Mouse (Mus musculus): Measurements from ENCODE around the gene Ssc5d. TPM values are rescaled to one million over a fixed set of nuclear protein-coding genes. Genes with fewer than 3 reads are reported as not detected.

Gene Ssc5d
- polyA plus RNA-seq, 1 experiment: 0.05 TPM

- TF ChIP-seq GATA1 (IDR thresholded peaks at IDR 0.05; ENCODE audit: low read length): no peak
Observed at GRCm38 (mm10) chr7:4915669-4916416, 9.7 kb upstream of the Ssc5d start.

GRCm38 (mm10) chr7:4917494-4917893 lies 8.1 kb upstream of the Ssc5d start:
- TF ChIP-seq GATA1 (IDR thresholded peaks at IDR 0.05; ENCODE audit: low read length): no peak

GRCm38 (mm10) chr7:4918681-4919080 lies 6.9 kb upstream of the Ssc5d start:
- no peak for TF ChIP-seq GATA1 (IDR thresholded peaks at IDR 0.05; ENCODE audit: low read length)

GRCm38 (mm10) chr7:4919096-4919495 lies 6.5 kb upstream of the Ssc5d start:
- no peak for TF ChIP-seq GATA1 (IDR thresholded peaks at IDR 0.05; ENCODE audit: low read length)

GRCm38 (mm10) chr7:4919971-4920370 lies 5.6 kb upstream of the Ssc5d start:
- TF ChIP-seq GATA1 (IDR thresholded peaks at IDR 0.05; ENCODE audit: low read length): no peak

- TF ChIP-seq GATA1 (IDR thresholded peaks at IDR 0.05; ENCODE audit: low read length): no peak
Observed at GRCm38 (mm10) chr7:4920496-4920895, 5.1 kb upstream of the Ssc5d start.

GRCm38 (mm10) chr7:4920976-4921823 lies 4.4 kb upstream of the Ssc5d start:
- TF ChIP-seq GATA1 (IDR thresholded peaks at IDR 0.05; ENCODE audit: low read length): no peak

- TF ChIP-seq GATA1 (IDR thresholded peaks at IDR 0.05; ENCODE audit: low read length): no peak
Observed at GRCm38 (mm10) chr7:4921824-4922482, 3.6 kb upstream of the Ssc5d start, which contains the start of gene Nat14. TSS of gene Nat14 (plus strand) at chr7:4922028.

- no peak for TF ChIP-seq GATA1 (IDR thresholded peaks at IDR 0.05; ENCODE audit: low read length)
Observed at GRCm38 (mm10) chr7:4922508-4922907, 3.1 kb upstream of the Ssc5d start.

GRCm38 (mm10) chr7:4922931-4923565 lies 2.5 kb upstream of the Ssc5d start:
- no peak for TF ChIP-seq GATA1 (IDR thresholded peaks at IDR 0.05; ENCODE audit: low read length)

GRCm38 (mm10) chr7:4923586-4924364 lies 1.8 kb upstream of the Ssc5d start:
- no peak for TF ChIP-seq GATA1 (IDR thresholded peaks at IDR 0.05; ENCODE audit: low read length)

- TF ChIP-seq GATA1 (IDR thresholded peaks at IDR 0.05; ENCODE audit: low read length): no peak
Observed at GRCm38 (mm10) chr7:4924483-4924882, 1.1 kb upstream of the Ssc5d start.

- TF ChIP-seq GATA1 (IDR thresholded peaks at IDR 0.05; ENCODE audit: low read length): no peak
Observed at GRCm38 (mm10) chr7:4924891-4925301, 689 bp upstream of the Ssc5d start.

- no peak for TF ChIP-seq GATA1 (IDR thresholded peaks at IDR 0.05; ENCODE audit: low read length)
Observed at GRCm38 (mm10) chr7:4926849-4927248, 1.3 kb downstream of the Ssc5d start.

- no peak for TF ChIP-seq GATA1 (IDR thresholded peaks at IDR 0.05; ENCODE audit: low read length)
Observed at GRCm38 (mm10) chr7:4927711-4928110, 2.1 kb downstream of the Ssc5d start.
